In genomic region chr10:53888382-53889110, GRCm38 (mm10) we compare ENCODE assay signal across 10 mouse cellular contexts.
DNase-seq lines count a peak whose midpoint lies in the region; ATAC-seq and TF ChIP-seq lines count a peak whose summit lies in the region.
"Had no signal": no experiment of that assay in that cellular context is flagged by ENCODE, and none has a peak within 500 bp of the region (broad histone marks: within the 10 kb centered on the region; RNA-seq: fewer than 3 reads in every experiment).

No protein-coding gene starts in this region.

- peak overlapping the region; percentile 4 for H3K4me3 ChIP-seq in bone marrow, adult 2 months (replicated peaks; ENCODE audit: control insufficient read depth, low read depth, low read length)
- H3K4me3 ChIP-seq in lung, embryonic 14.5 days (ENCODE audit: low read depth, low read length) = no peak overlapping the region
- no peak overlapping the region for H3K4me3 ChIP-seq in forebrain, embryonic 12.5 days (replicated peaks)
- H3K4me3 ChIP-seq: forebrain, embryonic 10.5 days had no signal

- WGBS in bone marrow, adult 2 months = 18% methylated on average over 10 of the region's 10 CpGs
- WGBS in lung, embryonic 14.5 days = 67% methylated on average over 10 of the region's 10 CpGs
- 88% methylated on average over 10 of the region's 10 CpGs for whole genome bisulfite sequencing in forebrain, embryonic 12.5 days

- peak; percentile 96 for ATAC-seq in granulocyte monocyte progenitor cell, adult 5-6 weeks (replicated peaks; ENCODE audit: poor library complexity, severe bottlenecking)
- peak; percentile 87 for ATAC-seq in lung, embryonic 14.5 days (ENCODE audit: insufficient read depth)
- ATAC-seq in megakaryocyte progenitor cell, adult 5-6 weeks (replicated peaks; ENCODE audit: poor library complexity) = peak; percentile 93
- no peak for ATAC-seq in activated CD4-positive, CD25-positive, alpha-beta regulatory T cell, adult 4 months
- ATAC-seq in forebrain, embryonic 12.5 days (ENCODE audit: low FRiP score) = no peak

- H3K27ac ChIP-seq in bone marrow, adult 2 months (ENCODE audit: control insufficient read depth, insufficient read depth, low read depth, low read length, poor library complexity) = no peak overlapping the region; the same call in 1 of the 2 replicates
- H3K27ac ChIP-seq in lung, embryonic 14.5 days (ENCODE audit: low read depth) = no peak overlapping the region
- no peak overlapping the region for H3K27ac ChIP-seq in forebrain, embryonic 12.5 days
- H3K27ac ChIP-seq: forebrain, embryonic 10.5 days had no signal

- no peak overlapping the region for H3K9ac ChIP-seq in lung, embryonic 14.5 days
- H3K9ac ChIP-seq in forebrain, embryonic 12.5 days = no peak overlapping the region

- no peak for TF ChIP-seq POLR2A in bone marrow, adult 2 months (IDR thresholded peaks at IDR 0.05; ENCODE audit: borderline replicate concordance, control insufficient read depth, low read depth, low read length)

- H3K9me3 ChIP-seq in lung, embryonic 14.5 days (ENCODE audit: low read depth, low read length) = no peaks in the 10 kb centered on the region
- no peaks in the 10 kb centered on the region for H3K9me3 ChIP-seq in forebrain, embryonic 12.5 days
- H3K9me3 ChIP-seq: forebrain, embryonic 10.5 days had no signal

- no peak overlapping the region for H3K4me2 ChIP-seq in lung, embryonic 14.5 days
- no peak overlapping the region for H3K4me2 ChIP-seq in forebrain, embryonic 12.5 days

- no peaks in the 10 kb centered on the region for H3K4me1 ChIP-seq in bone marrow, adult 2 months (ENCODE audit: control insufficient read depth, insufficient read depth, low read length)
- H3K4me1 ChIP-seq in lung, embryonic 14.5 days (ENCODE audit: insufficient read depth) = no peaks in the 10 kb centered on the region
- H3K4me1 ChIP-seq in forebrain, embryonic 12.5 days = no peaks in the 10 kb centered on the region
- H3K4me1 ChIP-seq: forebrain, embryonic 10.5 days had no signal

- H3K36me3 ChIP-seq in lung, embryonic 14.5 days (ENCODE audit: insufficient read depth) = no peaks in the 10 kb centered on the region
- H3K36me3 ChIP-seq in forebrain, embryonic 12.5 days (replicated peaks) = no peaks in the 10 kb centered on the region
- H3K36me3 ChIP-seq: forebrain, embryonic 10.5 days had no signal

- peak; percentile 20 for DNase-seq in lung, embryonic 14.5 days
- no peak for DNase-seq in cerebellum, postnatal 14 days
- DNase-seq in cerebellum, adult 8-10 months = no peak
- DNase-seq: kidney, postnatal 14 days had no signal

- no peak for TF ChIP-seq CTCF in bone marrow, adult 2 months (IDR thresholded peaks at IDR 0.05; ENCODE audit: control insufficient read depth, insufficient read depth, low read length)
- TF ChIP-seq CTCF in lung, embryonic 14.5 days (IDR thresholded peaks at IDR 0.05; ENCODE audit: low read depth) = no peak

- H3K27me3 ChIP-seq in lung, embryonic 14.5 days (ENCODE audit: insufficient read depth, low read length) = no peaks in the 10 kb centered on the region
- H3K27me3 ChIP-seq in forebrain, embryonic 12.5 days = no peaks in the 10 kb centered on the region

Comparison
In these comparisons a context has a peak if more than half of its experiments do, and no peak if none do; other contexts are left out.
1. ATAC-seq: peak in granulocyte monocyte progenitor cell, adult 5-6 weeks (single experiment), lung, embryonic 14.5 days (single experiment) and megakaryocyte progenitor cell, adult 5-6 weeks (single experiment); none in activated CD4-positive, CD25-positive, alpha-beta regulatory T cell, adult 4 months (single experiment) and forebrain, embryonic 12.5 days (single experiment).